Mouse (Mus musculus) left cerebral cortex, postnatal 14 days (tissue): ENCODE results near the gene Mmp2. TPM values are rescaled to one million over a fixed set of nuclear protein-coding genes. Genes with fewer than 3 reads are reported as not detected.

Source experiments
- DNase-seq, 2 experiments: peaks; one replicate each; pipeline ENCODE4 v3.0.0; 2021 to 2022; ENCODE audit warnings: low spot score in 2 of 2, mixed read lengths in 1 of 2
- intact Hi-C: fragments of 180-260 bp; cut with DNase I; formaldehyde crosslinking; loops from one replicate; pipeline ENCODE4 v1.15.1; 2025
- total RNA-seq, 2 experiments: library from RNA; stranded (reverse); gene quantifications; 2 replicates each; pipeline ENCODE4 v1.2.3; 2021

The Mmp2 gene
- total RNA-seq, 2 experiments from 2014 or later = 5.8 to 6.2 TPM

GRCm38 (mm10) chr8:92834786-92835500, 7.9 kb downstream of the Mmp2 start:
- no peak for DNase-seq
- intact Hi-C loops = no loop called here

- intact Hi-C loops = no loop called here
- no peak for DNase-seq
Observed at GRCm38 (mm10) chr8:92835901-92836300, 8.8 kb downstream of the Mmp2 start.

- intact Hi-C loops = no loop called here
- DNase-seq = no peak
Observed at GRCm38 (mm10) chr8:92838616-92839015, 11.5 kb downstream of the Mmp2 start.

GRCm38 (mm10) chr8:92839161-92839560, 12.1 kb downstream of the Mmp2 start:
- no peak for DNase-seq
- intact Hi-C loops = no loop called here

GRCm38 (mm10) chr8:92839876-92840275, 12.8 kb downstream of the Mmp2 start:
- no peak for DNase-seq

GRCm38 (mm10) chr8:92846684-92847083, 19.6 kb downstream of the Mmp2 start:
- intact Hi-C loops = no loop called here
- DNase-seq = peak; percentile 23 to 25

More at GRCm38 (mm10) chr8:92839876-92840275, 12.8 kb downstream of the Mmp2 start:
- intact Hi-C loops = no loop called here

GRCm38 (mm10) chr8:92847299-92847698, 20.2 kb downstream of the Mmp2 start:
- intact Hi-C loops = no loop called here
- no peak for DNase-seq

- intact Hi-C loops = no loop called here
Observed at GRCm38 (mm10) chr8:92849261-92849660, 22.2 kb downstream of the Mmp2 start.

GRCm38 (mm10) chr8:92850239-92850638, 23.1 kb downstream of the Mmp2 start:
- intact Hi-C loops = no loop called here
- DNase-seq = peak; percentile 72 to 79

More at GRCm38 (mm10) chr8:92849261-92849660, 22.2 kb downstream of the Mmp2 start:
- no peak for DNase-seq

- intact Hi-C loops = no loop called here
- no peak for DNase-seq
Observed at GRCm38 (mm10) chr8:92851381-92851780, 24.3 kb downstream of the Mmp2 start.

GRCm38 (mm10) chr8:92853188-92853983, 26.3 kb downstream of the Mmp2 start:
- DNase-seq = peak in 1 of 2 experiments; percentile 20
- intact Hi-C loops = no loop called here

- intact Hi-C loops = no loop called here
Observed at GRCm38 (mm10) chr8:92854673-92855072, 27.6 kb downstream of the Mmp2 start.

GRCm38 (mm10) chr8:92855171-92855894, 28.2 kb downstream of the Mmp2 start, which contains the start of gene Lpcat2:
Lpcat2 (plus strand) TSS chr8:92855339.
- intact Hi-C loops = no loop called here
- peak; percentile 73 to 81 for DNase-seq

More at GRCm38 (mm10) chr8:92854673-92855072, 27.6 kb downstream of the Mmp2 start:
- peak in 1 of 2 experiments; percentile 21 for DNase-seq

- intact Hi-C loops = no loop called here
- DNase-seq = no peak
Observed at GRCm38 (mm10) chr8:92856273-92856986, 29.3 kb downstream of the Mmp2 start.

- intact Hi-C loops = no loop called here
- no peak for DNase-seq
Observed at GRCm38 (mm10) chr8:92858475-92859182, 31.5 kb downstream of the Mmp2 start.

GRCm38 (mm10) chr8:92861977-92862376, 34.9 kb downstream of the Mmp2 start:
- intact Hi-C loops = no loop called here
- no peak for DNase-seq

- intact Hi-C loops = no loop called here
Observed at GRCm38 (mm10) chr8:92870281-92870680, 43.2 kb downstream of the Mmp2 start.

GRCm38 (mm10) chr8:92872063-92872759, 45.1 kb downstream of the Mmp2 start:
- no peak for DNase-seq

More at GRCm38 (mm10) chr8:92870281-92870680, 43.2 kb downstream of the Mmp2 start:
- no peak for DNase-seq

More at GRCm38 (mm10) chr8:92872063-92872759, 45.1 kb downstream of the Mmp2 start:
- intact Hi-C loops = no loop called here
